ENCODE assay signal across 10 mouse cellular contexts in genomic region chr16:22789908-22790367, GRCm38 (mm10). TPM values are rescaled to one million over a fixed set of nuclear protein-coding genes. Genes with fewer than 3 reads are reported as not detected.
DNase-seq lines count a peak whose midpoint lies in the region; ATAC-seq lines count a peak whose summit lies in the region.
"Had no signal": no experiment of that assay in that cellular context is flagged by ENCODE, and none has a peak within 500 bp of the region (broad histone marks: within the 10 kb centered on the region; RNA-seq: fewer than 3 reads in every experiment).

No protein-coding gene starts in this region.

- H3K4me3 ChIP-seq in forebrain, embryonic 13.5 days: no peak overlapping the region
- no peak overlapping the region for H3K4me3 ChIP-seq in forebrain, embryonic 12.5 days (replicated peaks)
- no peak overlapping the region for H3K4me3 ChIP-seq in liver, embryonic 11.5 days (ENCODE audit: low read depth, low read length)
- no peak overlapping the region for H3K4me3 ChIP-seq in limb, embryonic 10.5 days

- H3K4me2 ChIP-seq in forebrain, embryonic 13.5 days: no peak overlapping the region
- H3K4me2 ChIP-seq in forebrain, embryonic 12.5 days: no peak overlapping the region
- no peak overlapping the region for H3K4me2 ChIP-seq in liver, embryonic 11.5 days

- no peak overlapping the region for H3K9ac ChIP-seq in forebrain, embryonic 13.5 days
- no peak overlapping the region for H3K9ac ChIP-seq in forebrain, embryonic 12.5 days
- no peak overlapping the region for H3K9ac ChIP-seq in liver, embryonic 11.5 days (ENCODE audit: low read depth, low read length)

- H3K4me1 ChIP-seq in forebrain, embryonic 13.5 days: no peaks in the 10 kb centered on the region
- peaks cover 7% of the 10 kb centered on the region for H3K4me1 ChIP-seq in forebrain, embryonic 12.5 days
- H3K4me1 ChIP-seq in liver, embryonic 11.5 days (replicated peaks; ENCODE audit: control insufficient read depth, insufficient read depth, low read length): no peaks in the 10 kb centered on the region
- peaks cover 12% of the 10 kb centered on the region for H3K4me1 ChIP-seq in limb, embryonic 10.5 days

- no peaks in the 10 kb centered on the region for H3K9me3 ChIP-seq in forebrain, embryonic 13.5 days (replicated peaks)
- H3K9me3 ChIP-seq in forebrain, embryonic 12.5 days: no peaks in the 10 kb centered on the region
- no peaks in the 10 kb centered on the region for H3K9me3 ChIP-seq in liver, embryonic 11.5 days (ENCODE audit: control insufficient read depth, low read length)
- no peaks in the 10 kb centered on the region for H3K9me3 ChIP-seq in limb, embryonic 10.5 days (replicated peaks)

- whole genome bisulfite sequencing in forebrain, embryonic 13.5 days: 63% methylated on average over 10 of the region's 10 CpGs
- 77% methylated on average over 10 of the region's 10 CpGs for WGBS in forebrain, embryonic 12.5 days
- 50% methylated on average over 10 of the region's 10 CpGs for WGBS in liver, embryonic 11.5 days
- WGBS in limb, embryonic 10.5 days: 39% methylated on average over 10 of the region's 10 CpGs

- ATAC-seq in forebrain, embryonic 13.5 days: peak; percentile 55
- no peak for ATAC-seq in forebrain, embryonic 12.5 days (ENCODE audit: low FRiP score)
- no peak for ATAC-seq in liver, embryonic 11.5 days (replicated peaks; ENCODE audit: low FRiP score)

- peak; percentile 68 to 77 for DNase-seq in cerebellum, postnatal 25 days
- peak; percentile 69 to 74 for DNase-seq in layer of hippocampus, postnatal 14 days (ENCODE audit: low spot score in 2 of 2)
- peak; percentile 83 to 87 for DNase-seq in right cerebral cortex, postnatal 36 days (ENCODE audit: low spot score in 2 of 2)
- DNase-seq in liver, embryonic 11.5 days (ENCODE audit: low spot score): no peak
- no peak for DNase-seq in limb, embryonic 10.5 days (ENCODE audit: low spot score)
- no peak for DNase-seq in gastrocnemius, postnatal 25 days

- H3K27me3 ChIP-seq in forebrain, embryonic 13.5 days: peaks cover 7% of the 10 kb centered on the region; the same call in 1 of the 2 replicates
- H3K27me3 ChIP-seq in forebrain, embryonic 12.5 days: peaks cover 37% of the 10 kb centered on the region
- no peaks in the 10 kb centered on the region for H3K27me3 ChIP-seq in liver, embryonic 11.5 days (replicated peaks; ENCODE audit: control insufficient read depth, insufficient read depth, low read length)
- 0 out of 2 replicates have a peak, but pooled peaks cover 3% of the 10 kb centered on the region for H3K27me3 ChIP-seq in limb, embryonic 10.5 days (ENCODE audit: low read depth, poor library complexity, severe bottlenecking)

- no peak overlapping the region for H3K27ac ChIP-seq in forebrain, embryonic 13.5 days
- H3K27ac ChIP-seq in forebrain, embryonic 12.5 days: no peak overlapping the region
- no peak overlapping the region for H3K27ac ChIP-seq in liver, embryonic 11.5 days (ENCODE audit: low read depth, low read length)
- no peak overlapping the region for H3K27ac ChIP-seq in limb, embryonic 10.5 days

- no peaks in the 10 kb centered on the region for H3K36me3 ChIP-seq in forebrain, embryonic 13.5 days (ENCODE audit: poor library complexity, severe bottlenecking)
- no peaks in the 10 kb centered on the region for H3K36me3 ChIP-seq in forebrain, embryonic 12.5 days (replicated peaks)
- no peaks in the 10 kb centered on the region for H3K36me3 ChIP-seq in liver, embryonic 11.5 days (ENCODE audit: control insufficient read depth, insufficient read depth, low read length)
- H3K36me3 ChIP-seq in limb, embryonic 10.5 days: no peaks in the 10 kb centered on the region

RNA-seq across cellular contexts. Expression of gene Crygs, which starts 21.4 kb away (rescaled TPM):
- polyA plus RNA-seq in forebrain, embryonic 13.5 days (2015; fragmentation: Nextera tagmentation; extraction: Ambion mirVana): not detected in 2 replicates
- polyA plus RNA-seq in forebrain, embryonic 12.5 days (2016; fragmentation: Nextera tagmentation; extraction: Ambion mirVana): not detected in 2 replicates
- not detected for total RNA-seq in layer of hippocampus, postnatal 14 days (2021)
- not detected in 2 replicates for polyA plus RNA-seq in liver, embryonic 11.5 days (2014; fragmentation: Nextera tagmentation; extraction: Ambion mirVana)
- not detected in 2 replicates for polyA plus RNA-seq in limb, embryonic 10.5 days (2016; fragmentation: Nextera tagmentation; extraction: Ambion mirVana)
- not detected for total RNA-seq in gastrocnemius, postnatal 25 days (2021)
- polyA plus RNA-seq: gonadal fat pad, adult 2 months; liver, embryonic 16.5 days had no signal

Comparison
In these comparisons a context has a peak if more than half of its experiments do, and no peak if none do; other contexts are left out.
1. DNase-seq: peak in cerebellum, postnatal 25 days (2 of 2), layer of hippocampus, postnatal 14 days (2 of 2) and right cerebral cortex, postnatal 36 days (2 of 2); none in liver, embryonic 11.5 days (single experiment), limb, embryonic 10.5 days (single experiment) and gastrocnemius, postnatal 25 days (single experiment).